9 mouse cellular contexts compared by ENCODE assay signal in the genomic region with DNA sequence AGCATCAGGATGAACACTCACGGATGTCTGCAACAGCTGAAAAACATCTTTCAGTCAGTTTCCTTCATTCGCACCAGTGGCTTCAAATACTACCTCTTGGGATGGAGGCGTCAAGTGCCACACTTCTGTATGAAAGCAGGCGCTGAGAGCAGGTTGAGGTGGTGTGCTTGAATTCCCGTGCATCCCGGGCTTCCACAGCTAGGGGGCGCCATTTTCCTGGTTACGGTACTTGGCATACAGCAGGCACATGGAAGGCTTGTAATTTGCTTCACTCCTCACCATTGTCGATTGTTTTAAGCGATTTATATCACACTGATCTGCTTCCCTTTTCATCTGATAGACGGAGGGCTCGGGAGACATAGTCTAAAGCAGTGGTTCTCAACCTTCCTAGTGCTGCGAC. TPM values are rescaled to one million over a fixed set of nuclear protein-coding genes. Genes with fewer than 3 reads are reported as not detected.
DNase-seq lines count a peak whose midpoint lies in the region; ATAC-seq and TF ChIP-seq lines count a peak whose summit lies in the region.
"Had no signal": no experiment of that assay in that cellular context is flagged by ENCODE, and none has a peak within 500 bp of the region (broad histone marks: within the 10 kb centered on the region; RNA-seq: fewer than 3 reads in every experiment).

No protein-coding gene starts in this region.

- ATAC-seq in kidney, postnatal 0 days (replicated peaks; ENCODE audit: low FRiP score, low read depth): no peak
- ATAC-seq in liver, postnatal 0 days: no peak
- ATAC-seq in stomach, postnatal 0 days (ENCODE audit: low FRiP score, low TSS enrichment): no peak

- peak; percentile 14 for DNase-seq in kidney, postnatal 0 days (ENCODE audit: low spot score)
- DNase-seq in kidney, adult 11 months: no peak
- peak; percentile 58 for DNase-seq in R1 (ENCODE audit: low read depth, low spot score)
- peak; percentile 80 to 88 for DNase-seq in cerebellum, postnatal 14 days
- DNase-seq in kidney, postnatal 10 days: peak; percentile 40
- DNase-seq in liver, postnatal 0 days: peak; percentile 24
- peak; percentile 20 for DNase-seq in stomach, postnatal 0 days (ENCODE audit: low spot score)
- no peak for DNase-seq in natural killer cell, adult 2 months (ENCODE audit: low spot score in 2 of 2)

- 65% methylated on average over 13 of the region's 13 CpGs for WGBS in kidney, postnatal 0 days
- 54% methylated on average over 13 of the region's 13 CpGs for WGBS in liver, postnatal 0 days (ENCODE audit: insufficient replicate concordance)
- 69% methylated on average over 13 of the region's 13 CpGs for WGBS in stomach, postnatal 0 days

- H3K4me1 ChIP-seq in kidney, postnatal 0 days (replicated peaks; ENCODE audit: insufficient read depth, low read length): 0 out of 2 replicates have a peak, but pooled peaks cover 5% of the 10 kb centered on the region
- H3K4me1 ChIP-seq in liver, postnatal 0 days (ENCODE audit: insufficient read depth): no peaks in the 10 kb centered on the region
- H3K4me1 ChIP-seq in stomach, postnatal 0 days (replicated peaks; ENCODE audit: control insufficient read depth, insufficient read depth): no peaks in the 10 kb centered on the region
- H3K4me1 ChIP-seq: stomach, embryonic 15.5 days had no signal

- no peak overlapping the region for H3K4me2 ChIP-seq in kidney, postnatal 0 days (ENCODE audit: low read length)
- no peak overlapping the region for H3K4me2 ChIP-seq in liver, postnatal 0 days (ENCODE audit: low read depth, low read length)
- no peak overlapping the region for H3K4me2 ChIP-seq in stomach, postnatal 0 days (replicated peaks; ENCODE audit: low read depth)
- H3K4me2 ChIP-seq: stomach, embryonic 15.5 days had no signal

- no peak overlapping the region for H3K9ac ChIP-seq in kidney, postnatal 0 days (ENCODE audit: low read depth, low read length)
- H3K9ac ChIP-seq in liver, postnatal 0 days (replicated peaks): no peak overlapping the region
- H3K9ac ChIP-seq in stomach, postnatal 0 days (ENCODE audit: low read length): no peak overlapping the region
- H3K9ac ChIP-seq: stomach, embryonic 15.5 days had no signal

- peak; percentile 62 for TF ChIP-seq CTCF in kidney, postnatal 0 days (IDR thresholded peaks at IDR 0.05; ENCODE audit: low read depth)
- peak; percentile 53 for TF ChIP-seq CTCF in liver, postnatal 0 days (IDR thresholded peaks at IDR 0.05; ENCODE audit: low read depth)
- TF ChIP-seq CTCF in stomach, postnatal 0 days (IDR thresholded peaks at IDR 0.05; ENCODE audit: low read depth): peak; percentile 58

- H3K27ac ChIP-seq in kidney, postnatal 0 days: no peak overlapping the region
- H3K27ac ChIP-seq in liver, postnatal 0 days (ENCODE audit: low read depth): no peak overlapping the region
- H3K27ac ChIP-seq in stomach, postnatal 0 days (replicated peaks): no peak overlapping the region
- H3K27ac ChIP-seq: stomach, embryonic 15.5 days had no signal

- no peaks in the 10 kb centered on the region for H3K36me3 ChIP-seq in kidney, postnatal 0 days (ENCODE audit: insufficient read depth, low read length)
- no peaks in the 10 kb centered on the region for H3K36me3 ChIP-seq in liver, postnatal 0 days (replicated peaks; ENCODE audit: insufficient read depth, low read length)
- H3K36me3 ChIP-seq in stomach, postnatal 0 days (ENCODE audit: control insufficient read depth, insufficient read depth, low read length): no peaks in the 10 kb centered on the region
- H3K36me3 ChIP-seq: stomach, embryonic 15.5 days had no signal

- TF ChIP-seq EP300 in liver, postnatal 0 days (IDR thresholded peaks at IDR 0.05; ENCODE audit: low read depth): no peak
- no peak for TF ChIP-seq EP300 in stomach, postnatal 0 days (optimal IDR thresholded peaks at IDR 0.05)

- no peaks in the 10 kb centered on the region for H3K27me3 ChIP-seq in kidney, postnatal 0 days (ENCODE audit: insufficient read depth, low read length)
- H3K27me3 ChIP-seq in liver, postnatal 0 days (ENCODE audit: insufficient read depth, low read length): no peaks in the 10 kb centered on the region
- H3K27me3 ChIP-seq in stomach, postnatal 0 days (ENCODE audit: control insufficient read depth, insufficient read depth, low read length): no peaks in the 10 kb centered on the region
- H3K27me3 ChIP-seq: stomach, embryonic 15.5 days had no signal

- H3K9me3 ChIP-seq in kidney, postnatal 0 days (replicated peaks; ENCODE audit: low read length): no peaks in the 10 kb centered on the region
- no peaks in the 10 kb centered on the region for H3K9me3 ChIP-seq in liver, postnatal 0 days (ENCODE audit: low read length)
- H3K9me3 ChIP-seq in stomach, postnatal 0 days (ENCODE audit: control insufficient read depth, low read length): no peaks in the 10 kb centered on the region
- H3K9me3 ChIP-seq: stomach, embryonic 15.5 days had no signal

- H3K4me3 ChIP-seq in kidney, postnatal 0 days (replicated peaks; ENCODE audit: low read depth, low read length): no peak overlapping the region
- no peak overlapping the region for H3K4me3 ChIP-seq in liver, postnatal 0 days (ENCODE audit: low read depth, low read length)
- no peak overlapping the region for H3K4me3 ChIP-seq in stomach, postnatal 0 days (ENCODE audit: low read depth, low read length)
- H3K4me3 ChIP-seq: stomach, embryonic 15.5 days had no signal

RNA-seq across cellular contexts. Expression of a gene that starts 40.9 kb away (rescaled TPM):
- 0.33 and 0.48 TPM in 2 replicates for polyA plus RNA-seq in kidney, postnatal 0 days (2015; fragmentation: Nextera tagmentation; extraction: Ambion mirVana)
- 0.06 and 0.13 TPM in 2 replicates for polyA plus RNA-seq in liver, postnatal 0 days (2015; fragmentation: Nextera tagmentation; extraction: Ambion mirVana)
- polyA plus RNA-seq in stomach, postnatal 0 days (2015; fragmentation: Nextera tagmentation; extraction: Ambion mirVana): 9.2 and 10.5 TPM in 2 replicates

Comparison
In these comparisons a context has a peak if more than half of its experiments do, and no peak if none do; other contexts are left out.
1. DNase-seq: peak in kidney, postnatal 0 days (single experiment), R1 (single experiment), cerebellum, postnatal 14 days (2 of 2), kidney, postnatal 10 days (single experiment), liver, postnatal 0 days (single experiment) and stomach, postnatal 0 days (single experiment); none in kidney, adult 11 months (single experiment) and natural killer cell, adult 2 months (0 of 2).
2. Peak in every context shown above with its lines, with median percentiles within 50 percentile points of each other: CTCF ChIP-seq.